Mouse (Mus musculus) heart, adult 9 months (tissue): ENCODE results near the gene Creld2.
"Not testable (repeated sequence)": the region's sequence is repeated elsewhere in the genome, so short reads cannot be mapped to it uniquely, and the experiment has no call there.

Source experiments
- DNase-seq, 2 experiments: peaks; one replicate each; pipeline ENCODE4 v3.0.0; 2022; ENCODE audit warnings: low spot score in 2 of 2

The Creld2 gene

DNA sequence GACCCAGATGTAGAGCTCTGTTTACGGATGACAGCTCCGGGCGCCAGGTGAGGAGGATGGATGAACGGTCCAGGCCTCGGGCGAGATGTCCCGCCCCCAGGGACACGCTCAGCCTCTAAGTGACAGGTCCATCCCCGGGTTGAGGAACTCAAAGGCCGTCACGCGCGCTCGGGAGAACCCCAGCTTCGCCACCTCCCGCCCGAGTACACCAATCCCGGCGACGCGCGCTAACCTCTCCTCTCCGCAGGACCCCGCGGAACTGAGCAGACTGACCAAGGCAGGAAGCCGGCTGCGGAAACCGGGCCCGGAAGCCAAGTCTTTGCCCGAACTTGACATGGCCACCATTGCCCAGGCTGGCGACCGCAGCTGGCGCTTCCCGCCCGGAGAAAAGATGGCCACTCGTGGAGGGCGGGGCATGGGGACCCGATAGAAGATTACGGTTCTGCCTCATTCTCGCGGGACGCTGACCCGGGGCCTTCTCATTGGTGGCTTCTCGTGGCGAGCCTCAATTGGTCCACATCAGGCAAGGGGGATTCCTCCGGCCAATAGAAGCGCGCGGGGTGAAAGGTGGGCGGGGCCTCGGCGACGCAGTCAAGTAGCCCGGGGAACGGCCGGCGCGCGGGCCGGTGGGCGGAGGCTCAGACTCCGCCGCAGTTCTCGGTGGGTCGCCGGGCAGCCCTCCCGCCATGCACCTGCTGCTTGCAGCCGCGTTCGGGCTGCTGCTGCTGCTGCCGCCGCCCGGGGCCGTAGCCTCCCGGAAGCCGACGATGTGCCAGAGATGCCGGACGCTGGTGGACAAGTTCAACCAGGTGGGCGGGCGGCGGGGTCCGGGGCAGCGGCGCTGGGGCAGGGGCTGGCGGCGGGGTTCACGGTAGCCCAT, at the start of gene Creld2, which contains the start of gene Alg12:
Creld2 (plus strand) TSS at position 621 of the 880 bp plus-strand sequence.
Alg12 (minus strand) TSS at position 293 of the 880 bp plus-strand sequence.
- peak; percentile 100 for DNase-seq

DNA sequence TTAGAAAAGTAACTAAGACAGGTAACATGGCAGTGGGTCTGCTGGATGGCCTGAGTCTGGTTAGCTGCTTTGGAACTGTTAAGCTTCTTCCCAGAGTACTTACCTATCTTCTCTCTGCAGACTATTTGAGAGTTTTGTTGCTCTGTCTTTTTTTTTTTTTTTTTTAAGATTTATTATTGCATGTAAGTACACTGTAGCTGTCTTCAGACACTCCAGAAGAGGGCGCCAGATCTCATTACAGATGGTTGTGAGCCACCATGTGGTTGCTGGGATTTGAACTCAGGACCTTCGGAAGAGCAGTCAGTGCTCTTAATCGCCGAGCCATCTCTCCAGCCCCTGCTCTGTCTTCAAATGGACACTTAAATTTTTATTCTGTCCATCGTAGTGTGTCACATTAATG, 44.8 kb upstream of the Creld2 start:
- not testable (repeated sequence) for DNase-seq

DNA sequence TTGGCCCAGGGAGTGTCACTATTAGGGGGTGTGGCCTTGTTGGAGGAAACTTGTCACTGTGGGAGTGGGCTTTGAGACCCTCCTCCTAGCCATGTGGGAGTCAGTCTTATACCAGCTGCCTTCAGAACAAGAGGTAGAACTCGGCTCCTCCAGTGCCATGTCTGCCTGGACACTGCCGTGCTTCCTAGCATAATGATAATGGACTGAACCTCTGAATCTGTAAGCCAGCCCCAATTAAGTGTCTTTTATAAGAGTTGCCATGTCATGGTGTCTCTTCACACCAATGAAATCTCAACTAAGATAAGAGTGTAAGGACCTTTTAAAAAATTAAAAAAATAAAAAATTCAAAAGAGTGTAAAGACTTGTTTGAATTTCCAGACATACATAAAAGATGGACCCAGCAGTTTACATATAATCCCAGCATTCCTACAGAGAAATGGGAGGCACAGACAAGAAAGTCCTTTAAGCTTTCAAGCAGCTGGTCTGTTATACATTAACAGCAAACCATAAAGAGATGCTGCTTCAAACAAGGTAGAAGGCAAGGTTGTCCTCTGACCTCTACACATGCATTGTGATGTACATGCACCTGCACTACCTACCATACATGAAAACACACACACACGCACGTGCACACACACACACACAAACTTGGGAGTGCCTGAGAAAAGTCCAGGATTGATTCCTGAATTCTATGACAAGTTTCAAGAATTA, 27.2 kb upstream of the Creld2 start:
- no peak for DNase-seq

DNA sequence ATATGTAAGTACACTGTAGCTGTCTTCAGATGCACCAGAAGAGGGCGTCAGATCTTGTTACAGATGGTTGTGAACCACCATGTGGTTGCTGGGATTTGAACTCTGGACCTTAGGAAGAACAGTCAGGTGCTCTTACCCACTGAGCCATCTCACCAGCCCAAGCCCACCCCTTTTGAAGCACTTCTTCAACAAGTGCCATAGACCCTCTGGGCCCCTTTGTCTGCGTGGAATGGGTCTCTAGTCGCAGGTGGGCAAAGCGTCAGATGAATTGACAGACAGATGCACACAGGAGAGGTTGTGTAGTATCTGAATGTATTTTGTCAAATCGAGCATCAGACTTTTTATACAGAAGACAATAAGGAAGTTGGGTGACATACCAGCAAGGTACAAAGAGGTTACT, 24.7 kb upstream of the Creld2 start:
- DNase-seq = not testable (repeated sequence)

DNA sequence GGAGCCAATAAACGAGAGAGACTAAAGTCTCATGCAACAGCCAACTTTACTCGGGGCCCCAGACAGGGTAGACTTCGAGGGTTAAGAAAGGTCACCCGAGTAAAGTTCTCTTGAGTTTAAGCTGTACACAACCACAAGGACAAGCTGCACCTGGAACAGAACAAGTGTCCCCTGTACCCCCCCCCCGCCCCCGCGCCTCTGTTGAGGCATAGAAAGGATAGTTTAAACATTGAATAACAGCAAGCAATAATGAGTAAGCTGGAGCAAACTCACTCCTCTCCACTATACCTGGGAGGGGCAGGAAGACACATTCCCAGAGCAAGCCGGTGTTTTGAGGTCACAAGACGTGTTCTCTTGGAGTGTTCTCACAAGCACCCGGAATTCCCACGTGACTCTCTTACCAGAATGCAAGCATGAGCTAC, 19.5 kb upstream of the Creld2 start:
- no peak for DNase-seq

DNA sequence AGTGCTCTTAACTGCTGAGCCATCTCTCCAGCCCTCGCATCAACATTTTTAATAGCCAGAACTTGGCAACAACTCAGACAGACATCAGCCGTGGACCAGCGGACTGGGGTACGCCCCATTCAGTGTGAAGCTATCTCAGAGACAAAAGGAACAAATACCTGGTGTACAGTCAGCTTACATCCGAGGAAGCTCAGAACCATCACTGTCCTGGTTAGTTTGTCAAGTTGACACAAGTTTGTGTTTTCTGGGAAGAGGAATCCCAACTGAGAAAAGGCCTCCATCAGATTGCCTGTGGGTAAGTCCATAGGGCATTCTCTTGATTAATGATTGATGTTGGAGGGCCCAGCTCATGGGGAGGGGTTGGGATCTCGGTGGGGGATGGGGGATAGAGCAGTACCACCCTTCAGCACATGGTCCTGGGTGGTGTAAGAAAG, 18.5 kb upstream of the Creld2 start:
- no peak for DNase-seq

DNA sequence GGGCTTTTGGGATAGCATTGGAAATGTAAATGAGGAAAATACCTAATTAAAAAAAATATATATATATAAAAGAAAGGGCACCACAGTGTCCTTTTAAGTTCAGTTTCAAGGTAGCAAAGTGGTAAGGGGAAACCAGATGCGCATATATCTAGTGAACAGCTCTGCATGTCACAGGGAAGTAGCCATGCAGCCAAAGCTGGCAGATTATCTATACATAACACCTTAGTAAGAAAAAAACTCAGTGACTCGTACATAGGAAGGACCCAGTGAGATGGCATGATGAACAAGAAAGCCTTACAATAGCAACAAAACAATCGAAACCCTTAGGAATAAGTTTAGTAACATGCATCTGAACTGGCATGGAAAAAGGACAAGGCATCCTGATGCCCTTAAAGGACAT, 17.5 kb upstream of the Creld2 start:
- no peak for DNase-seq

DNA sequence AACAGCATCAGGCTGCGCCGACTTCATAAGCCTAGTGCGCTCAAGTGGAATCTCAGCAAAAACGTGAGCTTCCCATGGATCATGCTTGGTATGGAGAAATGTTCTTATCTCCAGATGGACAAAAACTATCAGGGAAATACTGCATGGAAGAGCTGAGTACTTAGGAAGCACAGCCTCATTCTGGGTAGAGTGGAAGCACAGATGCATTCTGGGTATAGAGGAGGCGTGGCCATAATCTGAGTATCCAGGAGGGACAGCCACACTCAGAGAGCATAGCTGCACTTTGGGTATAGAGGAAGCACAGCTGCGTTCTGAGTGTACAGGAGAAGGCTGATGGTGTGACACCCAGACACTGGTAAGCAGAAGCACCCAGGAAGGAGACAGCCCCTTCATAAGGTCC, 17.1 kb upstream of the Creld2 start:
- DNase-seq = no peak

DNA sequence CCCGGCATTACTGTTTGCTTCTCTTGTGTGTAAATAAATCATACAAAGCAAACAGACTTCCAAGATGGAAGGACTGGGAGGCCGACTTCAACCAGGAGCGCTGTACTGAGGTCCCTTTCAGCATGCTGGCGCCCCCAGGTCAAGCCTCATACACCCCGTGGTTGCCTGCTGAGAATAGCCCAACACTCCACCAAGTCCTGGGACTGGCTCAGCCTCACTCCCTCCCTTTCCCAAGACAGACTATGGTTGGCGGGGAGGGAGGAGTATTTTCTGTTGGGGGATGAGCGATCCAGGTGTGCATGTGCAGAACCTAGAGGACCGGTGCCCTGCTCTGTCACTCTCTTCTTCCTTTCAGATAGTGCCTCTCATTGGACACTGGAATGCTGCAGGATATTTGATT, 11.3 kb upstream of the Creld2 start:
- DNase-seq = no peak

DNA sequence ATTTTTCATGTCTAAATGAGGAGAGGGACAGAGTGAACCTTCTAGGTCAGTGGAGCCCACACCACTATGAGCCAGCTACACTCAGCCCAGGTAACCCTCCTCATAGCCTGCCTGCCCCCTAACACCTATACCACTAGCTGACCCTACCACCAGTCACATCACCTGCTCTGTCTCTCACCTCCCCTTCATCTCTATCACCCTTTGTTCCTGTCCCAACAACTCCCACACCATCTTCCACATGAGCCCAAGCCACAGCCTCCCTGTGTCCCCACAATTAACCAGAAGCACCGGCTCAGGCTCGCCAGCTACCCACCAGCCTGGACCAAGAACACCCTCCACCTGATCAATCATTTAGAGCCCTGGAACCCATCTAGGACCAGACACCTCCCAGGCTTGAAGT, 9.1 kb upstream of the Creld2 start:
- no peak for DNase-seq

DNA sequence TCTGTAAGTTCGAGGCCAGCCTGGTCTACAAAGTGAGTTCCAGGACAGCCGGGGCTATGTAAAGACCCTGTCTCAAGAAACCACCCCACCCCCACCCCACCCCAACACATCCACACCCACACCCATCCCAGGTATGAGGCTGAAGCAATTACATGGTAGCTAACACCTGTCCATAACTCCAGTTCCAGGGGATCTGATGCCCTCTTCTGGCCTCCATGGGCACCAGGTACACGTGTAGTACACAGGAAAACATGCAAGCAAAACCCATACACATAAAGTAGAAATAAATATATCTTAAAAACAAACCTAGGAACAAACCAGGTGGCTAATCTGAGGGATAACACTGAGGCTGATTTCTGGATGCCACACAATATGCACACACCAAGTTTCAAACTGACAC, 6.2 kb upstream of the Creld2 start:
- no peak for DNase-seq

DNA sequence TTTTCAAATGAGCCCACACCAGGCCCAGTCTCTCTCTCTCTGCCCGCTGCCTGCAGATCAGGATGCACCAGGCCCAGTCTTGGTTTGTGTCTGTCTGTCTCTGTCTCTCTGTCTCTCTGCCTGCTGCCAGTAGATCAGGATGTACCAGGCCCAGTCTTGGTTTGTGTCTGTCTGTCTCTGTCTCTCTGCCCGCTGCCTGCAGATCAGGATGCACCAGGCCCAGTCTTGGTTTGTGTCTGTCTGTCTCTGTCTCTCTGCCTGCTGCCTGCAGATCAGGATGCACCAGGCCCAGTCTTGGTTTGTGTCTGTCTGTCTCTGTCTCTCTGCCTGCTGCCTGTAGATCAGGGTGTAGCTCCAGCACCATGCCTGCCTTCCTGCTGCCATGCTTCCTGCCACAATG, 5.6 kb upstream of the Creld2 start:
- DNase-seq = not testable (repeated sequence)

DNA sequence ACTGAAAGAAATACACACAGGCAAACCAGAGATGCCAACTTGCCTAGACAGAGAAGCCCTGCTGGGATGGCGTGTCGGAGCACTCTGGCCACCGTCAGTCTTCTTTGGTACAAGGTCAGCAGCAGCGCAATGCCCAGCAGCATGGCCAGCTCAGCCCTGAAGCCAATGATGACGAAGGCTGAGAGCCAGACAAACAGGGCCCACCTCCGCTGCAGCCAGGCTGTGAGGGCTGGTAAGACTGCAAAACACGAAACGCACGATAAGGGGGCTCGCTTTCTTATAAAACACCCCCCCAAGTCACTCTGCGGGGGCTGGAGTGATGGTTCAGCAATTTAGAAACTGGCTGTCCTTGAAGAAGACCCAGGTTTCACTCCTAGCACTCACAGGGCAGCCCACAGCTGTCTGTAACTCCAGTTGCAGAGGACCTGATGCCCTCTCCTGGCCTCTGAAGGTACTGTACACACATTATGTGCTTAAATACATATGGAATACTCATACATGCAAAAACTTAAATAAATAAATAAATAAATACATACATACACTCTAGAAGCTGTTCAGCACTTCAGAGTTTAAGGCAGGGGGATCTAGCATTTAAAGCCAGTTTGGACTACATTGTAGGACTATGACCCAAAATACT, 4.9 kb upstream of the Creld2 start:
- no peak for DNase-seq

DNA sequence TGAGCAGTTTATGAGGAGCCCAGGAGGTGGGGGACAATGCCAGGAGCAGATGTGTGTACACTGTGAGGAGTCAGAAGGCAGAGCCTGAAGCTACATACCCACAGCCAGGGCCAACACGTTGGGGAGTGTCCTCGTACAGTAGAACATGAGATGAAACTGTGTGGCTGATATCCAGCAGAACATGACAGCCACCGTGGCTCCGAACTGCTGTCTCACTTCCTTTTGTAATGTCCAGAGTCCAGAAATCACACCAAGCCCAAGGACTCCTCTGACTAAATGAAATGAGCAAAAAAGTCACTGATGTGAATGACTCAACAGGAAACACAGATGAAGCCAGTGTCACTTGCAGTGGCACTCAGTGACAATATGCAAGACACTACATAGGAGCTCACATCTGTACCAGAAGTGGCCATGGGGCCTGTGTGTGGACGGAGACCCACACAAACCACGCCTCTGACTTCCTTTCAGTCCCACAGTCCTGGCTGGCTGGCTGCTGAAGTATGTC, 4.2 kb upstream of the Creld2 start:
- no peak for DNase-seq

DNA sequence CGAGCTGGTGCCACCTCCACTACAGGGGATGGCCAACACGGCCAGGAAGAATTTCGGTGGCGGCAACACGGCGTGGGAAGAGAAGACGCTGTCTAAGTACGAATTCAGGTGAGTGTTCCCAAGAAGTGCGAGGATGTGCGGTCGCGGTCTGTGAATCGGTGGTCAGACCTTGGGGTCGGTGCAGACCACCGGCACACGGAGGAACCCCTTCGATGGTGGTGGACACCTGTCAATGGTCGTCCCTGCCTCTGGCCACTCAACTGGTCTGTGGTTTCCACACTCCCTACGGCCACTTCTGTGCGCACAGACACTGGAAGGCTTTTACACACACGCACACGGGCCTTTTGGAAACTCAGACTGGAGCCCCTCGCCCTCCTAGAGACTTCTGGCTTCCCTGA, 459 bp downstream of the Creld2 start:
- DNase-seq = no peak

DNA sequence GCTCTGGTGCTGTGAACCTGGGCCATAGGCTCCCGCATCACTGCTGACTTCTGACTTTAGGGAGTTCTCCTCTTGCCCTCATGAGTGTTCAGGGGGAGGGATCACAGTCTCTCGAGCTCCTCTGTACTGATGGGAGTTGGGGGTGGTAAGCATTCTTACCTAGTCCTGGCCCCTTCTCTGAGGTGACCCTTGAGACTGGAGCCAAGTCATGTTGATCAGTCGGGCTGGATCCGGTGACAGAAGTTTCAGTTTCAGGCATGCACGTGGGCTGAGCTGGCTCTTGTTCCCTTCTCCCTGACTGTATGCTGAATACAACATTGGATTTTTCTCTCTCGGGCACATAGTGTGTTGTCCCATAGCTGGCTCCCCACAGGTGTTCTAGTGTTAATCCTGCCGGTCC, 2.0 kb downstream of the Creld2 start:
- DNase-seq = no peak

DNA sequence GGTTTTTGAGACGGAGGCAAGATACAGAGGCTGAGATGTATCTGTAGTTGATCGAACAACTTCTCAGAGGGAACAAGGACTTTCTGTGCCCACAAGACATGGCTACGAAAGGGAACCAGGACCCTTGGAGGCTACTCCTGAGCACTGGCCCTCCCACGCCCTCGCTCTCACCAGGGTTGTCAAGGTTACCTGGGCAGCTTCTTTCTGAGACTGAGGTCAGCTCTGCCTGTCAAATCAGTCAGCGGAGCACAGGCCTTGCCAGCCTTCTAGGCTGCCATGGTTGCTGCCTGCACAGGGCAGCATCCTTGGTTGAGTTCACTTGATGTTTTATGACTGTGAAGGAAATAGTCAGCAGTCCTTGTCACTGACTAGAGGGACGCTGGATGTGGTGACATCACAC, 3.1 kb downstream of the Creld2 start:
- DNase-seq = no peak

DNA sequence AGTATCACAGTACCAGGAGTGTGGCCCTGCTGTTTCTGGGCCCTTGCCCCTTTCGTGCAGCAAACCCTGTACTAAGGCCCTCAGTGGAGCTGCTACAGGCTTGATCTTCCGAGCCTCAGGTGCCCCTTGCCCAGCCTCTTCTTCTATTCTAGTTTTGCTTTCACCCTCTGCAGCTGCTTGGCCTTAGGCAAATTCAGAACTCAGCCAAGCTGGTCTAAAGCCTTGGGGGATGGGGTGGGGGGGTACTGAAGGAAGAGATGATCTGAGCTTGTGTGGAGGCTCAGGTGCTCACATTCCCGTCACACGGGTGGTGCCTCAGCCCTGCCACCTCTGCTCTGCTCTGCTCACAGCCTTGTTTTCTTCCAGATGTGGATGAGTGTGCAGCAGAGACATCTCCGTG, 3.9 kb downstream of the Creld2 start:
- no peak for DNase-seq

DNA sequence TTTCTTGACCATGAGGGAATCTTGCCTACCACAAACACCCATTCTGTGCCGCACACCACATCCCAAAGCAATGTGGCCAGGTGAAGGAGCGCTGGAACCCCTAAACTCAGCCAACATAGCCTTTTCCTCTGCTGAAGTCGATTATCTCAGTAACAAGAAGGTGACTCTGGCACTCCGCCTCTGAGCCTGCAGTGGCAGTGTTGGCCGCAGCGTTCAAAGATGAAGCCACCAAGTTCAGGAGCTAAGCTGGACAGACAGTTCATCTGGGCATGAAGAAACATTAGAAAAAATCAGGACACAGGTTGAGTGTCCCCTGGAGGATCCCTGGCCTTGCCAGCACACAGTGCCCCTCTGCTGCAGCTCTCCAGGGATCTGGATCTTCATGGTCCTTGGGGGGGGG, 8.0 kb downstream of the Creld2 start:
- DNase-seq = no peak

DNA sequence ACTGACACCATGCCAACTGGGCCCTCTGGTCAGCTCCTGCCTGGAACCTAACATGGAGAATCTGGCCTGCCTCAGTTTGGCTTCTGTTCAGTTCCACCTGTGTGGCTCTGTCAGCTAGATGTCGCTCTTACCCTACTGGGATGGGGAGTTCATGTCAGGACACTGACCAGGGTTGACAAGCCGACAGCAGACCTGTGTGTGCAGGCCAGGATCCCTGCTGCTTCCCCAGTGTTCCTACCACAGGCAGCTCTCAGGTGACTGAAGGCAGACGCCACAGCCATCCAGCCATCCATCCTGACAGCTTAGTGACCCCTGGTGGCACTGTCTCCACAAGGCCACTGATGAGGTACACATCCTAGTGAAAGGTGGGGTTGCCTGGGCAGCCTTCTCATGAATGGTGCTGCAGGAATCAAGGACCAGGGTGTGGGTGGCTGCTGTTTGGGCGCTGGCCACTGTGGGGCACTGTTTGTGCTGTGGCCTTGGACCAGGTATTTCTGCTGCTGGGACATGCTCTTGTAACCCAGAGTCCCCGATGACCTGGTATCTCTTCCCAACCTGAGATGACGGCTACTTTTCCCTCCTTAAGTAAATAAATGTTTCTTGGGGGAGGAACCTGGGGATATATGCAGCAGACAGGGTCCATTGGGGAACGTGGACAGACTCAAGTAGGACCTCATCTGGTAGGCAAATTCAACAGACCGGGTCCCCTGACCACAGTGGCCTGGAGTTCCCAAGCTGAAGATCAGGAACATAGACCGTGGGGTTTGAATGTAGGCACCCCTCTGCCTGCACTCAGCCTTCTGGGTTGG, 8.7 kb downstream of the Creld2 start:
- peak; percentile 65 to 75 for DNase-seq
